Mouse (Mus musculus) lung, postnatal 10 days (tissue): Measurements from ENCODE around the gene Scrn2.

Experiments
- DNase-seq: peaks from one replicate; pipeline ENCODE4 v3.0.0; 2021

Gene Scrn2

GRCm38 (mm10) chr11:97018583-97019344 is 11.0 kb upstream of the Scrn2 start:
- DNase-seq, result peak; percentile 38

DNA sequence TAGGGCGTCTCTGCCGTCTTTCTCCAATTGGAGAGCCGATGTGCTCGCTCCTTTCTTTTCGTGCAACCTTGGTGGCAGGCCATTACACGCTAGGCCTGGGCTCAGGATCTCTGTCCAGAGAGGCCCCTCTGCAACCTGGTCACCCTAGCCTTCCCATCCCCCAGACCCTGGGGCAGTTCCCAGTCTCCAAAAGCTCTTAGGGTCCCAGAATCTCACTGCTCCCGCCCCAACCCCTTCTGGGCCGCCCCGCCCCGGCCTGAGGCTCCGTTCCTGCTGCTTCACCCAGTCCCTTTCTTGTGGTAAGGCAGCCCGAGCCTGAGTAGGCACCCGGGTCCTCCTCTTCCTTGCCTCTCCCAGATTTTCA is 10.4 kb upstream of the Scrn2 start:
- no peak for DNase-seq

- peak; percentile 41 for DNase-seq
These were observed 8.5 kb upstream of the Scrn2 start for GRCm38 (mm10) chr11:97021121-97021765.

GRCm38 (mm10) chr11:97021873-97022484 is 7.8 kb upstream of the Scrn2 start:
- DNase-seq, result peak; percentile 91

DNA sequence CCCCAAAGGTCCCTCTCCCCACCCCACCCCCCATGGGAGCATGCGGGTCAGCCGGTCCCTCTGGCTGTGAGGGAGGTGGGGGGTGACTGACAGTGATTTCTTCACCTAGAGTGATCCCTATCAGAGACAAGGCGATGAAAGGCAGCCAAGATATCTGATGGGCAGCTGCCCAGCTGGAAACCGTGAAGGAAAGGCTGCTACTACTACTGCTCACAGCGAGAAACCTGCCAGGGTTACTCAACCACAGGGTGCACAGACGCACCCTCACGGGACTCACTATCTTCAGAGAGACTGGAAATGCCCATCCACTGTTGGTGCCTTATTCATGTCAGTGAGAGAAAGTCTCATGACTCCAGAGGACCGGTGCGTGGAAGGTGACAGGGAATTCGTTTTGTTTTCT is 4.8 kb upstream of the Scrn2 start:
- DNase-seq, result no peak

DNA sequence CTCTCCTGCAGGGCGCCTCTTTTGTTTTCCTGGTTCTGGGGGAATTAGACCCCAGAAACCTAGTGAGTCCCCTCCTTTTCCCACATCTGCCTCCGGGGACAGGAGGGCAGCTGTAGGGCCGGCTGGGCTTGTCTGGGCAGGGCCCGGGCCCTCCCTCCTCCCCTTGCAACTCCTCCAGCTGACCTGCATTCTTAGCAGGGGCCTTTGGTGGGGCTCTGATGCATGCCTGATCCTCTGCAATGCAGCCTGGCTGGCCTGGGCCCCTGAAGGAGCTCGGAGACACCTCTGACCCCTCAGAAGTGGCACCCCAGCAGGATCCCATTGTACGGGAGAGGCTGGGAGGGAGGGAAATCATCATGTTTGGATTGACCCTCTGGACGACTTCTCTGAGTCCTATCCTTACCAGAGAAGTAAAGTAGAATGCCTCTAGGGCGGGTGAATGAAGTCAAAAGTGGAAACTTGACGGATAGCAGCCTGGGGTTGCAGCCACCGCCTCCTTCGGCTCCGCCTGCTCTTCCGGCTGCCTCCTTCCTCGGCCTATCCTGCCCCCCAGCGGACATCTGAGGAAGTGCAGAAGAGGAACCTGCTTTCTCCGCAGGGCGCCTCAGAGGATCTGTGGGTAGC is 3.9 kb upstream of the Scrn2 start:
- peak; percentile 95 for DNase-seq

- DNase-seq, result no peak
These were observed 688 bp downstream of the Scrn2 start for GRCm38 (mm10) chr11:97030426-97030825.

DNA sequence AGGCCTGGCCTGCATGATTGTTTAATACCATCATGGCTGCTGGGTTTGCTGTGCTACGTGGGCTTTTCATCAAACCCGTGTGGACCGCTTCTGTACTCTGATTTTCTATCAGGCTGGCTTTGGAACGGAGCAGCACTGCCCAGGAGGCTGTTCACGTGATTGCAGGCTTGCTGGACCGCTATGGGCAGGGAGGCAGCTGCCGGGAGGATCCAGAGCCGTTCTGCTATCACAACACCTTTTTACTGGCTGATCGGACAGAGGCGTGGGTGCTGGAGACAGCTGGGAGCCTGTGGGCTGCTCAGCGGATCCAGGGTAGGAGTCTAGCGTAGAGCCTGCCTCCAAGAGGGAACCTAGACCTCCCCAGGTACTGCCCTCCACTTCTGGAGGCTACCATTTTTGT is 2.2 kb downstream of the Scrn2 start:
- DNase-seq, result no peak

GRCm38 (mm10) chr11:97032499-97032898 is 2.8 kb downstream of the Scrn2 start:
- DNase-seq, result no peak

- DNase-seq, result no peak
These were observed 4.0 kb downstream of the Scrn2 start for GRCm38 (mm10) chr11:97033781-97034180.

- no peak for DNase-seq
These were observed 6.4 kb downstream of the Scrn2 start for GRCm38 (mm10) chr11:97036141-97036540.

GRCm38 (mm10) chr11:97038881-97039280 is 9.1 kb downstream of the Scrn2 start:
- no peak for DNase-seq

DNA sequence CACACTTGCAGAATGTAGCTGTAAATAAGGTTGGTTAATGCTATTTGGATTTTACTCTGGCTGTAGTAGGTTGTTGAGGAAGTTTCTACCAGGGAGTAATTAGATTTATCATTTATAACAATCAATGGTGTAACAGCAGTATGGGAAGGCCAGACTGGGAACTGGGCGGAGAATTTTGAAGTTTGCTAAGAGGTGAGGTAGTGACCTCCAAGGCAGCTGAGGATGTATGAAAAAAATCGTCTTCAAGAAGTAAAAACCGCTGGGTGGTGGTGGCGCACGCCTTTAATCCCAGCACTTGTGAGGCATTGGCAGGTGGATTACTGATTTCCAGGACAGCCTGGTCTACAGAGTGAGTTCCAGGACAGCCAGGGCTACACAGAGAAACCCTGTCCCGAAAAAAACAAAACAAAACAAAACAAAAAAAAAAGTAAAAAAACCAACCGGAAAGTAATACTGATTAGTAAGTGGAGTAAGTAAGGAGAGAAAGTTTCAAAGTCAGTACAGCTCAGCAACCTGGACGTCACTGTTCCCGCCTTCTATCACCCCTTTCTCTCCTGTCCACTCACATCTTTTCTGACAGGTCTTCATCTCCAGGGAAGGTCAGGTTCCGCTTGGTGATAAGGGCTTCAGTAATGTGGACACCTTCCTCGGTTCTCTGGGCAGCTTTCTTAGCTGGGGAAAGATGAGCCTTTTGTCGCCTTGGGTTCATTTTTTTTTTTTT is 10.7 kb downstream of the Scrn2 start:
- no peak for DNase-seq

DNA sequence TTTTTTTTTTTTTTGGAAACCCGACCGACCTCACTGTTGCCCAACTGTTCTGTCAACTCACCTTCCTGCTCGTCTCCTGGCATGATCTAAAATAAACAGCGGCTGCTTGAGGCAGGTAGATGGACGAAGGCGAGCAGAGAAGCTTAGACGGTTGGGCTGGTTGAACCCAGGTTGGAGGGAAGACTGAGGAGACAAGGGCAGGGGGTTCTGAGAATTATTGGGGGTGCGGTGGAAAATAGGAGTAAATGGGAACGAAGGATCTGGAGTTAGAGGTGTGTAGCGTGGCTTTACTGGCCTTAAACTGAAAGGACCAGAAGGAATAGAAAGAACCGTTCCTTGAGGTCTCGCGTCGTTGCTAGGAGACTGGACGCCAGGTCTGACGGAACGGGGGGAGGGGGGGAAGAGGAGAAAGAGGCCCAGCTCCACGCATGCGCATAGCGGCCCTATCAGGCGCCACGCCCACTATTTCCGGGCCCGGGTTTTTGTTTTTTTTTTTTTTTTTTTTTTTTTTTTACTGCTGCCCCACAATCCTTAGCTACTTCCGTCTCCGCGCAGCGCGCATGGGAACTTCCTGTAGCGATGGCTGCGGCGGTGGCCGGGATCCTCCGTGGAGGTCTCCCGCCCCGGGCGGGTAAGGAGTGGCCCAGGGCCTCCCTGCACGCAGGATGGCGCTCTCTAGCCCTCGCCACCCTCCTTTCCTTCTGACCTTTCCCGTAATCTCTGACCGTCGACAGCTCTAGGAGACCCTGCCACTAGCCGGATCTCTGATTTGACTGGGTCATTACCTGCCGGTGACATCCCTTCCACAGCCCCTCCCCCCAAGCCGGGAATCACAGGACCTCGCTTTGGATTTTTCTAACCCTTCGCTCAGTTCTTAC is 11.5 kb downstream of the Scrn2 start, which contains the start of the genes Lrrc46 and Mrpl10:
Gene Lrrc46, minus strand, starts transcription at position 386 of the 878 bp plus-strand sequence.
Gene Mrpl10, plus strand, starts transcription at position 539 of the 878 bp plus-strand sequence.
- peak; percentile 92 for DNase-seq

- DNase-seq, result no peak
These were observed 15.2 kb downstream of the Scrn2 start for GRCm38 (mm10) chr11:97044902-97045301.

- DNase-seq, result no peak
These were observed 16.1 kb downstream of the Scrn2 start for GRCm38 (mm10) chr11:97045861-97046260.

DNA sequence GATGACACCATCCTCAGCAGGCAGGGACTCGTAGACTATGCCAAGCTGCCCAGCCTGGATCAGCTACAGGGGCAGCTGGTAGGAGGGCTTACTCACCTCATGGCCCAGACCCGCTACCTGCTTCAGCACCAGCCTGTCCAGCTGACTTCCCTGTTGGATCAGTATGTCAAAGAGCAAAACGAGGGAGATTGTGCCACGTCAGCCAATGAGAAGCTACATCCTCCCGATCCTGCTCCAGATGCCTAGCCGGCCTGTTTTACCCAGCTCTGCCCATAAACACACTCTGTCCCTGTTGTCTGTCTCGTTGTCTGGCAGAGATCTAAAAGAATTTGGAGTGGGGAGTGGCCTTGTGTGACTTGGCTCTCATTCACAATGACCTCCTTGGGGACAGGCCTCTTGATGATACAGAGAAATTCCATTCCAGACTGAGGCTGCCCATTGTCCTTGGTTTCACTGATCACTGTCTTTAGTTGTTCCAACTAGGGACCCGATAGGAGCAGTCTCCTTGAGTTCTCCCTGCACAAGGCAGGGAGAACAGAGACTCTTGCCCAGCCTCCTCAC is 18.4 kb downstream of the Scrn2 start:
- DNase-seq, result no peak

DNA sequence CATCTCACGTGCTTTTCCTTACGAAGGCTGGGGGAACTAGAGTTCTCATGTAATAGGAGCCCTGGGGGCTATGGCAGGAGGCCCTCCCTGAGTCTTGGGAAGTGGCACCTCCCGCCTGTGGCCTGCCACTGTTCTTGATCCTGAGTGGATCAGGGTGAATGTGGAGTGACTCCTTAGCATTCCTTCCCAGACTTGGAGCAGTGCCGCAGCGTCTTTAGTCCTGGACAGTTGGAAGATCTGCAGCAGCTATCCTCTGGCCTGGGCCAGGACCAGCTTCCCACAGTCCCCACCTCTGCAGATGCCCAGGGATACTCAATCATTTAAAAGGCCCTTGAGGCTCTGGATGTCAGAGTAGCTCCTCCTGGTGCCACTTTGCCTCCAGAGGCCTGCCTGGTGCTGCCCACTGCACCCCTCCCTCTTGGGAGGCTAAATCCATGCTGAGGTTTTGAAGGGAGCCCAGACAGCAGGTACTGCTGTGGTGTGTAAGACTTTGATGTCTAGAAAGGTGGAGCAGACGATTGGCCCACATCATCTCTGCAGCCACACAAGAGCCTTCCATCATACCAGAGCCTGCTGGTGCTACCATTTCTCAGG is 19.9 kb downstream of the Scrn2 start:
- no peak for DNase-seq

GRCm38 (mm10) chr11:97050216-97050943 is 20.6 kb downstream of the Scrn2 start, which contains the start of gene Osbpl7:
TSS of gene Osbpl7 (plus strand) at chr11:97050628.
- DNase-seq, result peak; percentile 90

- no peak for DNase-seq
These were observed 21.3 kb downstream of the Scrn2 start for GRCm38 (mm10) chr11:97050944-97051586.
